Mouse (Mus musculus): ENCODE measurements around the gene Dmrta1. TPM values are rescaled to one million over a fixed set of nuclear protein-coding genes. Genes with fewer than 3 reads are reported as not detected.

The Dmrta1 gene
- total RNA-seq (2021), result not detected
- not detected in 2 replicates for polyA plus RNA-seq (2012; rRNA removed)
- long read RNA-seq, result 0 reads

- Histone ChIP-seq H3K4me1 (ENCODE audit: control insufficient read depth, insufficient read depth, low read length) (no peaks in the 10 kb centered on the region), H3K27ac (no peak within 1 kb of the TSS), H3K36me3 (ENCODE audit: control insufficient read depth, insufficient read depth, low read length) (no peaks in the 10 kb centered on the region), H3K4me3 (no peak within 1 kb of the TSS), H3K79me2 (replicated peaks; ENCODE audit: control insufficient read depth, insufficient read depth, low read length) (no peaks in the 10 kb centered on the region), H3K27me3 (ENCODE audit: control insufficient read depth, insufficient read depth, low read length) (no peaks in the 10 kb centered on the region), H3K9ac (ENCODE audit: low read depth, low read length) (no peak within 1 kb of the TSS)
- TF ChIP-seq CTCF (IDR thresholded peaks at IDR 0.05) (no peak), POLR2A (IDR thresholded peaks at IDR 0.05; ENCODE audit: insufficient read depth, low read depth, low read length) (no peak), EP300 (IDR thresholded peaks at IDR 0.05; ENCODE audit: insufficient read depth, low read depth, low read length) (no peak)
- DNase-seq, result no peak
- intact Hi-C loops (cut with DNase I), result no loop called here
- WGBS, result 60% methylated on average over 5 of the region's 5 CpGs
Observed at GRCm38 (mm10) chr4:89679195-89679594, at the start of gene Dmrta1. TSS of gene Dmrta1 (plus strand) at chr4:89679436.

GRCm38 (mm10) chr4:89630374-89631079 lies 48.7 kb upstream of the Dmrta1 start:
- no peaks in the 10 kb centered on the region for H3K36me3 ChIP-seq (ENCODE audit: control insufficient read depth, insufficient read depth, low read length)
- no peak overlapping the region for H3K4me3 ChIP-seq
- no peaks in the 10 kb centered on the region for H3K4me1 ChIP-seq (ENCODE audit: control insufficient read depth, insufficient read depth, low read length)
- DNase-seq, result no peak
- TF ChIP-seq POLR2A (IDR thresholded peaks at IDR 0.05; ENCODE audit: insufficient read depth, low read depth, low read length) (no peak), CTCF (IDR thresholded peaks at IDR 0.05) (no peak), EP300 (IDR thresholded peaks at IDR 0.05; ENCODE audit: insufficient read depth, low read depth, low read length) (no peak)
- no peak overlapping the region for H3K27ac ChIP-seq
- intact Hi-C loops (cut with DNase I), result no loop called here
- no peaks in the 10 kb centered on the region for H3K27me3 ChIP-seq (ENCODE audit: control insufficient read depth, insufficient read depth, low read length)
- H3K79me2 ChIP-seq (replicated peaks; ENCODE audit: control insufficient read depth, insufficient read depth, low read length), result no peaks in the 10 kb centered on the region
- no peak overlapping the region for H3K9ac ChIP-seq (ENCODE audit: low read depth, low read length)
- 66% methylated on average over 3 of the region's 3 CpGs for WGBS

DNA sequence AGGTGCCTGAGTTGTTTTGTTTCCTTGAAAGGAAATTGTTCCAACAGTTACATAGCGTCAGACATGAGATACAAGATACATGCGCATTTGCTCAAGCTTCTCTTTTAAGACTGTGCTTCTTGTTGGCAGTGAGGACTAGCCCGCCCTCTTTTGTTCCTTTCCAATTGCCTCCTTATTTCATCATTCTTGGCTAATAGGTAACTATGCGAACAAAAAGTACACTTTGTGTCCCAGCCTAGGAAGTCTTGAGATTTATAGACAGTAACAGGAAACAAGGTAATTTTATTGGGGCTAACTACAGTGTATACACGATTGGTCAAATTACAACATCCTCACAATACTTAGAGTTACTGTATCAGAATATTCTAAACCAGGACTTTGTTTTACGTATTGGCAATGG lies 47.7 kb upstream of the Dmrta1 start:
- H3K4me1 ChIP-seq (ENCODE audit: control insufficient read depth, insufficient read depth, low read length), result no peaks in the 10 kb centered on the region
- H3K9ac ChIP-seq (ENCODE audit: low read depth, low read length), result no peak overlapping the region
- no peak for DNase-seq
- TF ChIP-seq POLR2A (IDR thresholded peaks at IDR 0.05; ENCODE audit: insufficient read depth, low read depth, low read length) (no peak), CTCF (IDR thresholded peaks at IDR 0.05) (no peak), EP300 (IDR thresholded peaks at IDR 0.05; ENCODE audit: insufficient read depth, low read depth, low read length) (no peak)
- no peak overlapping the region for H3K4me3 ChIP-seq
- WGBS, result 74% methylated on average over 6 of the region's 6 CpGs
- H3K27ac ChIP-seq, result no peak overlapping the region
- no peaks in the 10 kb centered on the region for H3K79me2 ChIP-seq (replicated peaks; ENCODE audit: control insufficient read depth, insufficient read depth, low read length)
- intact Hi-C loops (cut with DNase I), result no loop called here
- no peaks in the 10 kb centered on the region for H3K36me3 ChIP-seq (ENCODE audit: control insufficient read depth, insufficient read depth, low read length)
- no peaks in the 10 kb centered on the region for H3K27me3 ChIP-seq (ENCODE audit: control insufficient read depth, insufficient read depth, low read length)

- no peaks in the 10 kb centered on the region for H3K27me3 ChIP-seq (ENCODE audit: control insufficient read depth, insufficient read depth, low read length)
- 37% methylated on average over 6 of the region's 6 CpGs for WGBS
- H3K27ac ChIP-seq, result no peak overlapping the region
Observed at GRCm38 (mm10) chr4:89638651-89639050, 40.6 kb upstream of the Dmrta1 start.

DNA sequence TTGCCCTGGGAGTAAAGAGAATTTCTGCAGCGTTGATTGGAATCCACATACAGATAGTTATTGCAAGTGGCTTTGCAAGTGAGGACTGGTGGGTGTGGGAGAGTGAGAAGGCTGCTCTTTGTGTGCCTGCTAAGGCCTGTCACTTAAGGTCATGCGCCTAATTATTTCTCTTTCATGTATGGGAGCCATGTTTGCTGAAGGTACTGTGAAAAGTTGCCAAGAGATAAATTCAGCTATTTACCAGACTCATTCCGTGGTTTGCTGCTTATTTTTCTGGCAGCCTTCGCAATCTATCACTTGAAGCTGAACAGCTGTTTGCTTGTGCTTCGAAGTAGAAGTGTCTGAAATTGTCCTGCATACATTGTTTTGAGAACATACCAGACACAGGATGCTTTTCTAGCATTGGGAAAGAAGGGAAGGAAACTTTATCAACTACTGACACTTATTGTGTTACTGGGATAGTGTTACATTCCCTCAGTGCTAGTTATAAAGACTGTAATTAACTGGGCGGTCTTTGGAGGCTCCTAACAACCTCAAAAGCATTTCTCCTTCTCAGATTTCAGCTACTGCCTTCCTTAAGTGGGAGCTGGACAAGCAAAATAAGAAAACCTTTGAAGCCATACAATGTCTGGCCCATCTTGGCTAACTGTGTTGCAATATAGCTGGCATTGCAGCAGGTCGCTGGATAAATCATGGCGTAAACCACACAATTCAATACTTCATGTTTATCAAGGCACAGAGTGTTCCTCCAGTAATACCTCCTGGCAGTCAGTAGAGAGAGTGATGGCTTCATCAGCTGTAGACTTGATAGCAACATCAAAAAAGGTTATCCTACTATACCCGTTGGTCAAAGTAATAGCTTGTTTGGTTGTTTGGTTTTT lies 34.8 kb upstream of the Dmrta1 start:
- 40% methylated on average over 9 of the region's 9 CpGs for WGBS
- intact Hi-C loops (cut with DNase I), result no loop called here
- Histone ChIP-seq H3K9ac (ENCODE audit: low read depth, low read length) (no peak overlapping the region), H3K4me1 (ENCODE audit: control insufficient read depth, insufficient read depth, low read length) (no peaks in the 10 kb centered on the region), H3K27me3 (ENCODE audit: control insufficient read depth, insufficient read depth, low read length) (no peaks in the 10 kb centered on the region), H3K27ac (no peak overlapping the region), H3K36me3 (ENCODE audit: control insufficient read depth, insufficient read depth, low read length) (no peaks in the 10 kb centered on the region), H3K79me2 (replicated peaks; ENCODE audit: control insufficient read depth, insufficient read depth, low read length) (no peaks in the 10 kb centered on the region), H3K4me3 (no peak overlapping the region)
- no peak for TF ChIP-seq CTCF (IDR thresholded peaks at IDR 0.05)
- no peak for TF ChIP-seq POLR2A (IDR thresholded peaks at IDR 0.05; ENCODE audit: insufficient read depth, low read depth, low read length)
- TF ChIP-seq EP300 (IDR thresholded peaks at IDR 0.05; ENCODE audit: insufficient read depth, low read depth, low read length), result no peak
- no peak for DNase-seq

More at GRCm38 (mm10) chr4:89638651-89639050, 40.6 kb upstream of the Dmrta1 start:
- TF ChIP-seq EP300 (IDR thresholded peaks at IDR 0.05; ENCODE audit: insufficient read depth, low read depth, low read length), result no peak
- no peak for TF ChIP-seq POLR2A (IDR thresholded peaks at IDR 0.05; ENCODE audit: insufficient read depth, low read depth, low read length)
- no peak for TF ChIP-seq CTCF (IDR thresholded peaks at IDR 0.05)
- H3K9ac ChIP-seq (ENCODE audit: low read depth, low read length), result no peak overlapping the region
- H3K36me3 ChIP-seq (ENCODE audit: control insufficient read depth, insufficient read depth, low read length), result no peaks in the 10 kb centered on the region
- intact Hi-C loops (cut with DNase I), result no loop called here
- H3K79me2 ChIP-seq (replicated peaks; ENCODE audit: control insufficient read depth, insufficient read depth, low read length), result no peaks in the 10 kb centered on the region
- no peaks in the 10 kb centered on the region for H3K4me1 ChIP-seq (ENCODE audit: control insufficient read depth, insufficient read depth, low read length)
- H3K4me3 ChIP-seq, result no peak overlapping the region
- no peak for DNase-seq
